Mouse (Mus musculus) liver, adult 2 months (tissue): ENCODE data around the gene Meox1.

Experiments
- CTCF ChIP-seq: fragments of 200-500 bp; IDR thresholded peaks from 2 replicates; pipeline ENCODE4 v1.5.1; 2011; ENCODE audit warnings: low read depth, low read length, control low read depth
- POLR2A ChIP-seq: fragments of 200-500 bp; IDR thresholded peaks from 2 replicates; pipeline ENCODE4 v1.6.1; 2011; ENCODE audit warnings: low read length, control low read depth; ENCODE audit not compliant: insufficient read depth; ENCODE audit errors: extremely low read depth

- TF ChIP-seq POLR2A (no peak), CTCF (peak; percentile 74)
These were observed 25.5 kb upstream of the Meox1 start for GRCm38 (mm10) chr11:101919660-101920059.
